Mouse (Mus musculus): ENCODE data around the gene Cplx1. TPM values are rescaled to one million over a fixed set of nuclear protein-coding genes. Genes with fewer than 3 reads are reported as not detected.
"Not testable (repeated sequence)": the region's sequence is repeated elsewhere in the genome, so short reads cannot be mapped to it uniquely, and the experiment has no call there.

Gene Cplx1
- total and polyA plus RNA-seq, 3 experiments, result 0.05 TPM; not detected in 2

- H3K4me3 ChIP-seq (ENCODE audit: low read depth, low read length), result no peak overlapping the region
- TF ChIP-seq POLR2AphosphoS5 (IDR thresholded peaks at IDR 0.05; ENCODE audit: insufficient replicate concordance, low read depth, low read length), result no peak
- TF ChIP-seq GATA1 (IDR thresholded peaks at IDR 0.05; ENCODE audit: borderline replicate concordance, low read length), result no peak
- TF ChIP-seq CTCF (IDR thresholded peaks at IDR 0.05; ENCODE audit: low read depth, low read length), result no peak
- TF ChIP-seq GATA2 (IDR thresholded peaks at IDR 0.05; ENCODE audit: borderline replicate concordance, low read depth, low read length), result no peak
- TF ChIP-seq TAL1 (conservative IDR thresholded peaks at IDR 0.05; ENCODE audit: low read depth, low read length), result no peak
- H3K27me3 ChIP-seq (ENCODE audit: insufficient read depth, low read length), result no peaks in the 10 kb centered on the region
- peak; percentile 22 for DNase-seq (ENCODE audit: low spot score)
- H3K4me1 ChIP-seq (ENCODE audit: insufficient read depth, low read depth, low read length), result peaks cover 8% of the 10 kb centered on the region
- peaks cover 82% of the 10 kb centered on the region for H3K36me3 ChIP-seq (replicated peaks)
- ATAC-seq (ENCODE audit: extremely low read depth, insufficient number of reproducible peaks, low FRiP score, poor library complexity, severe bottlenecking), result no peak
- H3K9me3 ChIP-seq (replicated peaks), result no peaks in the 10 kb centered on the region
Measured at GRCm38 (mm10) chr5:108501573-108501972, 48.3 kb downstream of the Cplx1 start.

- DNase-seq (ENCODE audit: low spot score); H3K9me3 ChIP-seq (replicated peaks); H3K4me1 ChIP-seq (ENCODE audit: insufficient read depth, low read depth, low read length); H3K4me3 ChIP-seq (ENCODE audit: low read depth, low read length); H3K27me3 ChIP-seq (ENCODE audit: insufficient read depth, low read length); ATAC-seq (ENCODE audit: extremely low read depth, insufficient number of reproducible peaks, low FRiP score, poor library complexity, severe bottlenecking): not testable (repeated sequence)
- peaks cover 83% of the 10 kb centered on the region for H3K36me3 ChIP-seq (replicated peaks)
Measured at GRCm38 (mm10) chr5:108486148-108486547, 63.7 kb downstream of the Cplx1 start.

- DNase-seq (ENCODE audit: low spot score) (peak; percentile 22), ATAC-seq (ENCODE audit: extremely low read depth, insufficient number of reproducible peaks, low FRiP score, poor library complexity, severe bottlenecking) (peak; percentile 54)
- H3K36me3 ChIP-seq (replicated peaks), result peaks cover 75% of the 10 kb centered on the region
- no peaks in the 10 kb centered on the region for H3K9me3 ChIP-seq (replicated peaks)
- TF ChIP-seq CTCF (IDR thresholded peaks at IDR 0.05; ENCODE audit: low read depth, low read length) (peak; percentile 75), POLR2AphosphoS5 (IDR thresholded peaks at IDR 0.05; ENCODE audit: insufficient replicate concordance, low read depth, low read length) (no peak)
- no peaks in the 10 kb centered on the region; the same call in 1 of the 2 replicates for H3K4me1 ChIP-seq (ENCODE audit: insufficient read depth, low read depth, low read length)
- H3K27me3 ChIP-seq (ENCODE audit: insufficient read depth, low read length), result no peaks in the 10 kb centered on the region
- no peak overlapping the region for H3K4me3 ChIP-seq (ENCODE audit: low read depth, low read length)
Measured at GRCm38 (mm10) chr5:108485239-108485638, 64.6 kb downstream of the Cplx1 start.

DNA sequence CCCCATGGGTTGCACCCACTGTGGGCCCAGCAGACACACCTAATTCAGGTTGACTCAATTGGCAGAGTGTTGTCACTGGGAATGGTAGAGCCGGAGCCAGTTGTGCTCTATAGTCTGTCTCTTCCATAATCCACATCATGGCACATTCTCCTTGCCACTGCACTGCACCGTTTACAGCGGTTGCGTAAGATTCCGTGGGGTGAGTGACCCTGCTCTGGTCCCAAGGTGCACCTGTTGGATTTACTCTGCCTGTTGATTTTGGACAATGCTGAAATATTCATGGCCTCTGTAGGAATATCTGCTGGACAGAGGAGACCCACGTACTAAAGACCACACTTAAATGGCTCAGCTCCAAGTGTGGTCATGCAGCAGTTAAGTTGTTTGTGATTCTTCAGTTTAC lies 66.8 kb downstream of the Cplx1 start:
- peaks cover 66% of the 10 kb centered on the region for H3K36me3 ChIP-seq (replicated peaks)
- no peaks in the 10 kb centered on the region for H3K27me3 ChIP-seq (ENCODE audit: insufficient read depth, low read length)
- ATAC-seq (ENCODE audit: extremely low read depth, insufficient number of reproducible peaks, low FRiP score, poor library complexity, severe bottlenecking) (no peak), DNase-seq (ENCODE audit: low spot score) (no peak)
- H3K9me3 ChIP-seq (replicated peaks), result no peaks in the 10 kb centered on the region
- H3K4me3 ChIP-seq (ENCODE audit: low read depth, low read length), result no peak overlapping the region
- H3K4me1 ChIP-seq (ENCODE audit: insufficient read depth, low read depth, low read length), result no peaks in the 10 kb centered on the region; the same call in 1 of the 2 replicates
- TF ChIP-seq GATA2 (IDR thresholded peaks at IDR 0.05; ENCODE audit: borderline replicate concordance, low read depth, low read length), result no peak
- no peak for TF ChIP-seq CTCF (IDR thresholded peaks at IDR 0.05; ENCODE audit: low read depth, low read length)
- TF ChIP-seq TAL1 (conservative IDR thresholded peaks at IDR 0.05; ENCODE audit: low read depth, low read length), result no peak
- no peak for TF ChIP-seq GATA1 (IDR thresholded peaks at IDR 0.05; ENCODE audit: borderline replicate concordance, low read length)
- no peak for TF ChIP-seq POLR2AphosphoS5 (IDR thresholded peaks at IDR 0.05; ENCODE audit: insufficient replicate concordance, low read depth, low read length)

- DNase-seq (ENCODE audit: low spot score), result no peak
- ATAC-seq (ENCODE audit: extremely low read depth, insufficient number of reproducible peaks, low FRiP score, poor library complexity, severe bottlenecking), result no peak
- H3K36me3 ChIP-seq (replicated peaks), result peaks cover 80% of the 10 kb centered on the region
- no peaks in the 10 kb centered on the region for H3K27me3 ChIP-seq (ENCODE audit: insufficient read depth, low read length)
- no peaks in the 10 kb centered on the region; the same call in 1 of the 2 replicates for H3K4me1 ChIP-seq (ENCODE audit: insufficient read depth, low read depth, low read length)
- no peaks in the 10 kb centered on the region for H3K9me3 ChIP-seq (replicated peaks)
- no peak for TF ChIP-seq TAL1 (conservative IDR thresholded peaks at IDR 0.05; ENCODE audit: low read depth, low read length)
- no peak for TF ChIP-seq GATA1 (IDR thresholded peaks at IDR 0.05; ENCODE audit: borderline replicate concordance, low read length)
- TF ChIP-seq GATA2 (IDR thresholded peaks at IDR 0.05; ENCODE audit: borderline replicate concordance, low read depth, low read length), result no peak
- no peak for TF ChIP-seq CTCF (IDR thresholded peaks at IDR 0.05; ENCODE audit: low read depth, low read length)
- no peak overlapping the region for H3K4me3 ChIP-seq (ENCODE audit: low read depth, low read length)
Measured at GRCm38 (mm10) chr5:108475977-108476376, 73.8 kb downstream of the Cplx1 start.

GRCm38 (mm10) chr5:108473737-108474136 lies 76.1 kb downstream of the Cplx1 start:
- H3K27me3 ChIP-seq (ENCODE audit: insufficient read depth, low read length), result no peaks in the 10 kb centered on the region
- peaks cover 92% of the 10 kb centered on the region for H3K36me3 ChIP-seq (replicated peaks)
- DNase-seq (ENCODE audit: low spot score) (no peak), ATAC-seq (ENCODE audit: extremely low read depth, insufficient number of reproducible peaks, low FRiP score, poor library complexity, severe bottlenecking) (no peak)
- H3K9me3 ChIP-seq (replicated peaks), result no peaks in the 10 kb centered on the region
- no peaks in the 10 kb centered on the region; the same call in 1 of the 2 replicates for H3K4me1 ChIP-seq (ENCODE audit: insufficient read depth, low read depth, low read length)
- TF ChIP-seq TAL1 (conservative IDR thresholded peaks at IDR 0.05; ENCODE audit: low read depth, low read length) (no peak), POLR2AphosphoS5 (IDR thresholded peaks at IDR 0.05; ENCODE audit: insufficient replicate concordance, low read depth, low read length) (no peak), GATA1 (IDR thresholded peaks at IDR 0.05; ENCODE audit: borderline replicate concordance, low read length) (no peak), CTCF (IDR thresholded peaks at IDR 0.05; ENCODE audit: low read depth, low read length) (no peak), GATA2 (IDR thresholded peaks at IDR 0.05; ENCODE audit: borderline replicate concordance, low read depth, low read length) (no peak)
- no peak overlapping the region for H3K4me3 ChIP-seq (ENCODE audit: low read depth, low read length)

DNA sequence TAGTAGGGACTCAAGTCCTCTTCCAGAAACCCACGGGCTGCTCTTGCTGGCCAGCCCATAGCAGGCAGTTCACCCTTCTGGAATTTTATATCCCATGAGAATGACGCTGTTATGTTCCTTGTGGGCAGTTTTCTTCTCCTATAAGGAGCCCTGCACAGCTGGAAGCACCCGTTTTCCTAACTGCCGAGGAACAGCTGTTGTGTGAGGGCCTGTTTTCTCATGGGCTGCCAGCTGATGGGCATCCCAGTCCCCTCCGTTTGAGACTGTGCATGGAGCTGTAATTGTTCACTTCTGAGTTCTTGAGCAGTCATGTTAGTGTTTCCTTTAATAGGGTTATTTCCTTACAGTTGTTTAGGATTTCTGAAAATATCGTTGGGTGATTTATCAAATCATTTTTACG lies 80.2 kb downstream of the Cplx1 start:
- H3K9me3 ChIP-seq (replicated peaks), result no peaks in the 10 kb centered on the region
- no peak for DNase-seq (ENCODE audit: low spot score)
- ATAC-seq (ENCODE audit: extremely low read depth, insufficient number of reproducible peaks, low FRiP score, poor library complexity, severe bottlenecking), result no peak
- H3K36me3 ChIP-seq (replicated peaks), result peaks cover 77% of the 10 kb centered on the region
- H3K4me1 ChIP-seq (ENCODE audit: insufficient read depth, low read depth, low read length), result peaks cover 26% of the 10 kb centered on the region
- H3K27me3 ChIP-seq (ENCODE audit: insufficient read depth, low read length), result no peaks in the 10 kb centered on the region
- H3K4me3 ChIP-seq (ENCODE audit: low read depth, low read length), result no peak overlapping the region
- no peak for TF ChIP-seq CTCF (IDR thresholded peaks at IDR 0.05; ENCODE audit: low read depth, low read length)
- TF ChIP-seq POLR2AphosphoS5 (IDR thresholded peaks at IDR 0.05; ENCODE audit: insufficient replicate concordance, low read depth, low read length), result no peak
- no peak for TF ChIP-seq TAL1 (conservative IDR thresholded peaks at IDR 0.05; ENCODE audit: low read depth, low read length)
- no peak for TF ChIP-seq GATA1 (IDR thresholded peaks at IDR 0.05; ENCODE audit: borderline replicate concordance, low read length)
- no peak for TF ChIP-seq GATA2 (IDR thresholded peaks at IDR 0.05; ENCODE audit: borderline replicate concordance, low read depth, low read length)

Other genes starting within 250 kb of the Cplx1 start
- gene Pigg, start 237.4 kb downstream of the Cplx1 start, total RNA-seq (2014; fragmentation: Nextera tagmentation), result 6.1 and 11.7 TPM in 2 replicates
- gene Pigg, start 237.4 kb downstream of the Cplx1 start, total RNA-seq (2017), result 11.3 and 11.4 TPM in 2 replicates
- gene Pigg, start 237.4 kb downstream of the Cplx1 start, polyA plus RNA-seq (2012), result 1.3 and 2.0 TPM in 2 replicates
- not detected in 2 replicates for gene Gm42517, start 182.1 kb downstream of the Cplx1 start, total RNA-seq (2014; fragmentation: Nextera tagmentation)
- gene Gm42517, start 182.1 kb downstream of the Cplx1 start, total RNA-seq (2017), result not detected in 2 replicates
- not detected in 2 replicates for gene Gm42517, start 182.1 kb downstream of the Cplx1 start, polyA plus RNA-seq (2012)
- not detected in 2 replicates for gene Pde6b, start 161.6 kb downstream of the Cplx1 start, total RNA-seq (2014; fragmentation: Nextera tagmentation)
- gene Pde6b, start 161.6 kb downstream of the Cplx1 start, total RNA-seq (2017), result 0.06 and 0.49 TPM in 2 replicates
- not detected in 2 replicates for gene Pde6b, start 161.6 kb downstream of the Cplx1 start, polyA plus RNA-seq (2012)
- gene Atp5k, start 115.6 kb downstream of the Cplx1 start, total RNA-seq (2014; fragmentation: Nextera tagmentation), result 30.0 and 31.6 TPM in 2 replicates
- gene Atp5k, start 115.6 kb downstream of the Cplx1 start, total RNA-seq (2017), result 175 and 374 TPM in 2 replicates
- 49.1 and 74.2 TPM in 2 replicates for gene Atp5k, start 115.6 kb downstream of the Cplx1 start, polyA plus RNA-seq (2012)
- not detected in 2 replicates for gene Mfsd7a, start 101.1 kb downstream of the Cplx1 start, total RNA-seq (2014; fragmentation: Nextera tagmentation)
- 0.05 TPM in 1 of 2 replicates, not detected in the other for gene Mfsd7a, start 101.1 kb downstream of the Cplx1 start, total RNA-seq (2017)
- not detected in 2 replicates for gene Mfsd7a, start 101.1 kb downstream of the Cplx1 start, polyA plus RNA-seq (2012)
- 18.5 and 23.4 TPM in 2 replicates for gene Pcgf3, start 88.8 kb downstream of the Cplx1 start, total RNA-seq (2014; fragmentation: Nextera tagmentation)
- gene Pcgf3, start 88.8 kb downstream of the Cplx1 start, total RNA-seq (2017), result 8.7 and 9.0 TPM in 2 replicates
- gene Pcgf3, start 88.8 kb downstream of the Cplx1 start, polyA plus RNA-seq (2012), result 9.4 and 10.3 TPM in 2 replicates
- gene Gak, start 79.7 kb upstream of the Cplx1 start, total RNA-seq (2014; fragmentation: Nextera tagmentation), result 119 and 124 TPM in 2 replicates
- 108 and 116 TPM in 2 replicates for gene Gak, start 79.7 kb upstream of the Cplx1 start, total RNA-seq (2017)
- gene Gak, start 79.7 kb upstream of the Cplx1 start, polyA plus RNA-seq (2012), result 84.2 and 96.4 TPM in 2 replicates
- 38.0 and 51.5 TPM in 2 replicates for gene Tmem175, start 79.7 kb upstream of the Cplx1 start, total RNA-seq (2014; fragmentation: Nextera tagmentation)
- gene Tmem175, start 79.7 kb upstream of the Cplx1 start, total RNA-seq (2017), result 22.4 and 22.9 TPM in 2 replicates
- 2.2 and 4.4 TPM in 2 replicates for gene Tmem175, start 79.7 kb upstream of the Cplx1 start, polyA plus RNA-seq (2012)
- gene Idua, start 110.3 kb upstream of the Cplx1 start, total RNA-seq (2014; fragmentation: Nextera tagmentation), result 37.7 and 43.2 TPM in 2 replicates
- 6.2 TPM in 2 replicates for gene Idua, start 110.3 kb upstream of the Cplx1 start, total RNA-seq (2017)
- 7.0 and 9.1 TPM in 2 replicates for gene Idua, start 110.3 kb upstream of the Cplx1 start, polyA plus RNA-seq (2012)
- 6.9 and 12.3 TPM in 2 replicates for gene Dgkq, start 119.6 kb upstream of the Cplx1 start, total RNA-seq (2014; fragmentation: Nextera tagmentation)
- 7.9 and 8.3 TPM in 2 replicates for gene Dgkq, start 119.6 kb upstream of the Cplx1 start, total RNA-seq (2017)
- gene Dgkq, start 119.6 kb upstream of the Cplx1 start, polyA plus RNA-seq (2012), result 3.9 and 4.5 TPM in 2 replicates
- gene Slc26a1, start 125.5 kb upstream of the Cplx1 start, total RNA-seq (2014; fragmentation: Nextera tagmentation), result 1.7 and 2.0 TPM in 2 replicates
- 0.87 and 0.93 TPM in 2 replicates for gene Slc26a1, start 125.5 kb upstream of the Cplx1 start, total RNA-seq (2017)
- 0.88 and 1.2 TPM in 2 replicates for gene Slc26a1, start 125.5 kb upstream of the Cplx1 start, polyA plus RNA-seq (2012)
- 4.2 and 4.9 TPM in 2 replicates for gene Fgfrl1, start 142.4 kb upstream of the Cplx1 start, total RNA-seq (2014; fragmentation: Nextera tagmentation)
- 2.1 and 2.5 TPM in 2 replicates for gene Fgfrl1, start 142.4 kb upstream of the Cplx1 start, total RNA-seq (2017)
- 5.1 and 7.1 TPM in 2 replicates for gene Fgfrl1, start 142.4 kb upstream of the Cplx1 start, polyA plus RNA-seq (2012)
- not detected in 2 replicates for gene Rnf212, start 225.0 kb upstream of the Cplx1 start, total RNA-seq (2014; fragmentation: Nextera tagmentation)
- not detected in 2 replicates for gene Rnf212, start 225.0 kb upstream of the Cplx1 start, total RNA-seq (2017)
- gene Rnf212, start 225.0 kb upstream of the Cplx1 start, polyA plus RNA-seq (2012), result not detected in 2 replicates
- gene Tmed11, start 245.3 kb upstream of the Cplx1 start, total RNA-seq (2014; fragmentation: Nextera tagmentation), result not detected in 2 replicates
- not detected in 2 replicates for gene Tmed11, start 245.3 kb upstream of the Cplx1 start, total RNA-seq (2017)
- gene Tmed11, start 245.3 kb upstream of the Cplx1 start, polyA plus RNA-seq (2012), result not detected in 2 replicates

Measured in G1E (cell line).